Comparison of ENCODE assay signal across 8 mouse cellular contexts in the genomic region with DNA sequence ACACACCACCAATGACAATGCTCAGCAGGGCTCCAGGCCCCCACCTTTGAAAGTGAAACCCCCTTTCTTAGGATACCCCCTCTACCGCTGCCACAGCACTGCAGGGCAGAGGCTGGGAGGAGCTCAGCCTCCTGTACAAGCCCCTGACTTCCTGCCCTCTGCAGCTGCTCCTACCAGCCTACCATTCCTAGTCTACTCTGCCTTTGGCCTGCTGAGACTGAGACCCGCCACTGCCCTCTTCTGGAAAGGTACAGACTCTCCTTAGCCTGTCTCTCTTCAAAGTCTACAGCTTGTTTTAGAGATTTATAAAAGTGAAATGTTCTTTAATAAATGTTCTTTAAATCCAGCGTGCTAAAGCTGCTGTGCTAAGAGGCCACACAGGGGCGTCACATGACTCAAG. TPM values are rescaled to one million over a fixed set of nuclear protein-coding genes. Genes with fewer than 3 reads are reported as not detected.
DNase-seq lines count a peak whose midpoint lies in the region; ATAC-seq and TF ChIP-seq lines count a peak whose summit lies in the region.
"Had no signal": no experiment of that assay in that cellular context is flagged by ENCODE, and none has a peak within 500 bp of the region (broad histone marks: within the 10 kb centered on the region; RNA-seq: fewer than 3 reads in every experiment).

No protein-coding gene starts in this region.

- DNase-seq in kidney, postnatal 4 days: peak; percentile 22 to 41
- DNase-seq in kidney, postnatal 10 days: no peak
- no peak for DNase-seq in hindbrain, embryonic 14.5 days (ENCODE audit: low spot score)
- no peak for DNase-seq in stomach, postnatal 0 days (ENCODE audit: low spot score)
- no peak for DNase-seq in urinary bladder, postnatal 36 days (ENCODE audit: low spot score in 2 of 2)
- no peak for DNase-seq in cerebellum, postnatal 10 days

- H3K9ac ChIP-seq in hindbrain, embryonic 14.5 days: no peak overlapping the region
- peak overlapping the region; percentile 35; the same call in 1 of the 2 replicates for H3K9ac ChIP-seq in stomach, postnatal 0 days (ENCODE audit: low read length)

- H3K9me3 ChIP-seq in hindbrain, embryonic 14.5 days (ENCODE audit: control insufficient read depth, low read length): no peaks in the 10 kb centered on the region
- H3K9me3 ChIP-seq in stomach, postnatal 0 days (ENCODE audit: control insufficient read depth, low read length): no peaks in the 10 kb centered on the region

- H3K4me2 ChIP-seq in hindbrain, embryonic 14.5 days (replicated peaks): no peak overlapping the region
- H3K4me2 ChIP-seq in stomach, postnatal 0 days (replicated peaks; ENCODE audit: low read depth): no peak overlapping the region
- H3K4me2 ChIP-seq: liver, embryonic 11.5 days had no signal

- TF ChIP-seq CTCF in cortical plate, adult 2 months (IDR thresholded peaks at IDR 0.05; ENCODE audit: extremely low read depth, insufficient read depth, low read length): peak; percentile 15; the same call in 1 of the 2 replicates
- TF ChIP-seq CTCF in stomach, postnatal 0 days (IDR thresholded peaks at IDR 0.05; ENCODE audit: low read depth): peak; percentile 58

- H3K27ac ChIP-seq in cortical plate, adult 2 months (ENCODE audit: insufficient read depth, low read length): no peak overlapping the region
- H3K27ac ChIP-seq in hindbrain, embryonic 14.5 days: peak overlapping the region; percentile 38; the same call in 1 of the 2 replicates
- peak overlapping the region; percentile 53; the same call in 1 of the 2 replicates for H3K27ac ChIP-seq in stomach, postnatal 0 days (replicated peaks)

- H3K4me1 ChIP-seq in cortical plate, adult 2 months (ENCODE audit: control insufficient read depth, insufficient read depth, low read length): peaks cover 22% of the 10 kb centered on the region
- no peaks in the 10 kb centered on the region for H3K4me1 ChIP-seq in hindbrain, embryonic 14.5 days (replicated peaks; ENCODE audit: control insufficient read depth, insufficient read depth, low read length)
- H3K4me1 ChIP-seq in stomach, postnatal 0 days (replicated peaks; ENCODE audit: control insufficient read depth, insufficient read depth): 0 out of 2 replicates have a peak, but pooled peaks cover 3% of the 10 kb centered on the region

- no peak for TF ChIP-seq POLR2A in cortical plate, adult 2 months (IDR thresholded peaks at IDR 0.05; ENCODE audit: extremely low read depth, insufficient read depth, low read length)

- 69% methylated on average over 4 of the region's 4 CpGs for WGBS in hindbrain, embryonic 14.5 days
- 65% methylated on average over 4 of the region's 4 CpGs for WGBS in stomach, postnatal 0 days

- H3K4me3 ChIP-seq in cortical plate, adult 2 months (ENCODE audit: insufficient read depth, low read length): no peak overlapping the region
- H3K4me3 ChIP-seq in hindbrain, embryonic 14.5 days (replicated peaks; ENCODE audit: low read length): no peak overlapping the region
- no peak overlapping the region for H3K4me3 ChIP-seq in stomach, postnatal 0 days (ENCODE audit: low read depth, low read length)

- no peaks in the 10 kb centered on the region for H3K27me3 ChIP-seq in hindbrain, embryonic 14.5 days (ENCODE audit: control insufficient read depth, insufficient read depth, low read length)
- H3K27me3 ChIP-seq in stomach, postnatal 0 days (ENCODE audit: control insufficient read depth, insufficient read depth, low read length): no peaks in the 10 kb centered on the region

- no peak for ATAC-seq in hindbrain, embryonic 14.5 days (ENCODE audit: low FRiP score)
- ATAC-seq in stomach, postnatal 0 days (ENCODE audit: low FRiP score, low TSS enrichment): no peak

- peaks cover 32% of the 10 kb centered on the region for H3K36me3 ChIP-seq in hindbrain, embryonic 14.5 days (replicated peaks; ENCODE audit: control insufficient read depth, insufficient read depth)
- H3K36me3 ChIP-seq in stomach, postnatal 0 days (ENCODE audit: control insufficient read depth, insufficient read depth, low read length): peaks cover 5% of the 10 kb centered on the region; the same call in 1 of the 2 replicates

- no peak for TF ChIP-seq EP300 in stomach, postnatal 0 days (optimal IDR thresholded peaks at IDR 0.05)

RNA-seq across cellular contexts. Expression of a gene that starts 22.3 kb away (rescaled TPM):
- 28.3 and 28.7 TPM in 2 replicates for polyA plus RNA-seq in cortical plate, adult 2 months (2012; rRNA removed)
- polyA plus RNA-seq in hindbrain, embryonic 14.5 days (2014; fragmentation: Nextera tagmentation; extraction: Ambion mirVana): 110 TPM in 2 replicates
- 75.7 and 82.1 TPM in 2 replicates for polyA plus RNA-seq in stomach, postnatal 0 days (2015; fragmentation: Nextera tagmentation; extraction: Ambion mirVana)

RNA-seq across cellular contexts. Expression of a gene that starts 30.1 kb away (rescaled TPM):
- polyA plus RNA-seq in cortical plate, adult 2 months (2012; rRNA removed): 8.0 and 9.2 TPM in 2 replicates
- 32.0 and 36.0 TPM in 2 replicates for polyA plus RNA-seq in hindbrain, embryonic 14.5 days (2014; fragmentation: Nextera tagmentation; extraction: Ambion mirVana)
- 22.4 and 24.0 TPM in 2 replicates for polyA plus RNA-seq in stomach, postnatal 0 days (2015; fragmentation: Nextera tagmentation; extraction: Ambion mirVana)

Comparison
In these comparisons a context has a peak if more than half of its experiments do, and no peak if none do; other contexts are left out.
1. DNase-seq: peak in kidney, postnatal 4 days (2 of 2); none in kidney, postnatal 10 days (single experiment), hindbrain, embryonic 14.5 days (single experiment), stomach, postnatal 0 days (single experiment), urinary bladder, postnatal 36 days (0 of 2) and cerebellum, postnatal 10 days (0 of 2).